Mouse (Mus musculus): ENCODE measurements around the gene Megf11. TPM values are rescaled to one million over a fixed set of nuclear protein-coding genes. Genes with fewer than 3 reads are reported as not detected.

Gene Megf11
- total RNA-seq, 1 experiment from 2014 or later: 0.29 TPM

- no peak for ATAC-seq (replicated peaks; ENCODE audit: insufficient number of reproducible peaks, low FRiP score, low TSS enrichment, poor library complexity, severe bottlenecking)
These were observed 156.8 kb downstream of the Megf11 start for GRCm38 (mm10) chr9:64542246-64542645.

- no peak for ATAC-seq (replicated peaks; ENCODE audit: insufficient number of reproducible peaks, low FRiP score, low TSS enrichment, poor library complexity, severe bottlenecking)
These were observed 157.7 kb downstream of the Megf11 start for GRCm38 (mm10) chr9:64543125-64543524.

DNA sequence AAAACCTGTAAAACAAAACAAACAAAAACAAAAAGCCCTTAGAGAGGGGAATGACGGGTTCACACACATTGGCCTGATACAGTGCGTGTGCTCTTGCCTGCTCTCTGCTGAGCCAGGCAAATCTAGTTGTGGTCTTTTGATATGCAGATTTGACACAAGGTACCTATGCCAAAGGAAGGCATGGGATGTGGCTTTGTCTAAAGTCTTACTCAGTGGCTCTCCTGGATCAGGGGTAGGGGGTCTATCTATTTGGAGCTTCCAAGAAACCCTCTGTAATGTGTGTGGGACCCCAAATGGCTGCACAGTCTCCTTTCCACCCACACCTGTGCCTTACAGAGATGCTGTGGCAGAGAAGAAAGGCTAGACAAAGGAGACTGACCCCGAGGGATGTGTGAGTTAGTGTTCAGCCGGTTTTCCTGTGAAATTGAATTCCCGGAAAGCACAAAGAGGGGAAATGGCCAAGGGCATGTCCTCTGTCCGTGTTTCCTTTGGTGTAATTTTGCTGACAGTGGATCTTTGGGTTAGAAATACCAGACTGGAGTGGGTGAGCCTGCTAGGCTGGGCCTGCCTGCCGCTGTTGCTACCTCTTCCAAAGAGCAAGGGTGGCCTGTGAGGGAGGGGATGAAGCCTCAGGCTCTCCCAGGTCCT lies 161.0 kb downstream of the Megf11 start:
- ATAC-seq (replicated peaks; ENCODE audit: insufficient number of reproducible peaks, low FRiP score, low TSS enrichment, poor library complexity, severe bottlenecking): no peak

GRCm38 (mm10) chr9:64548332-64548731 lies 162.9 kb downstream of the Megf11 start:
- ATAC-seq (replicated peaks; ENCODE audit: insufficient number of reproducible peaks, low FRiP score, low TSS enrichment, poor library complexity, severe bottlenecking): no peak

DNA sequence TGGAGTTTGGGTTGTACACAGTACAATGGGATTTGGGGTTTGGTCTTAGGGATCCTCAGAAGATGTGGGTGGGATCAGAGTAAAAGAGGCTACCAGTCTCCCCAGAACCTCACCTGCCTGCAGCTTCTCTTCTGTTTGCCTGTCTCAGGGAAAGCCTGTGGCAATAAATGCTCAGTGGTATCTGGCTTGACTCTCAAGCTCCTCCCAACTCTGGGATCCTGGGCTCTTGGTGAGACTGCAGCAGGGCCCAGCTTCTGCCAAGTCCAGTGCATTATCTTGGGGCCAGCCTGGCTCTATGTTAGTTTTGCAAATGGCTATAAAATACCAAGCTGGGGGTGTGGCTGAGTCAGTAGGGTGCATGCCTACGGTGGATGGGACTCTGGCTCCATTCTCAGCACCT lies 165.9 kb downstream of the Megf11 start:
- ATAC-seq (replicated peaks; ENCODE audit: insufficient number of reproducible peaks, low FRiP score, low TSS enrichment, poor library complexity, severe bottlenecking): no peak

DNA sequence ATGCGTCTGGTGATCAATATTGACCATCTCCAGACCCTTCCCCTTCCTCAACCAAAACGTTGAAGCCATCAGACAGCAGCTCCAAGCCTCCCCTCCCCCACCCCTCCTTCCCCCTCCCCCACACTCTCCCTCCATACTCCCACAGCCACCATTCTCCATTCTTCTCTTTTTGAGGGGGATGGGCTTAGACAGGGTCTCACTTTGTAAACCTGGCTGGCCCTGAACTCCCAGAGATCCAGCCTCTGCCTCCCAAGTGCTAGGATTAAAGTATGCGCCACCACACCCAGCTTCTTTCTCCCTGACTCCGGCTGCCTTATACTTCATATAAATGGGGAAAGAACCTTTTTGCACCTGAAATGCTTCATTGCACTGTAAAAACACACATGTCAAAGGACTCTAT lies 166.6 kb downstream of the Megf11 start:
- no peak for ATAC-seq (replicated peaks; ENCODE audit: insufficient number of reproducible peaks, low FRiP score, low TSS enrichment, poor library complexity, severe bottlenecking)

DNA sequence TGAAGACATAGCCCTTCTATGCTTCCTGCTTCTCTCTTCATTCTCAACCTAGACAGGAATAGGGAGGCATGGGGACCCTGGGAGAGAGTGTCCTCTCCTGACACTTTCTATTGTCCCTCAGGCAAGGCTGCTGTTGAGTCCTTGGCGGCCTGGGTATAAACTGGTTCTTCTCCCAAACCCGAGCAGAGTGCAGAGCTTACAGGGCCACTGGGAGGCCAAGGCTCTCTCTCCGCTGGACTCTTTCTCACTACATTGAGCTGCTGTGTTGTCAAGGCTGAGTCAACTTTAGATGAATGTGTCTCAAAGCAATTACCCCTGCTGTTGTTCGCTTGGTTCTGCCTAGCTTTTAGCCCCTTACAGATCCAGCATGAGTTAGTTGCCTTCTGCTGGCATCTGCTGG lies 168.0 kb downstream of the Megf11 start:
- ATAC-seq (replicated peaks; ENCODE audit: insufficient number of reproducible peaks, low FRiP score, low TSS enrichment, poor library complexity, severe bottlenecking): no peak

DNA sequence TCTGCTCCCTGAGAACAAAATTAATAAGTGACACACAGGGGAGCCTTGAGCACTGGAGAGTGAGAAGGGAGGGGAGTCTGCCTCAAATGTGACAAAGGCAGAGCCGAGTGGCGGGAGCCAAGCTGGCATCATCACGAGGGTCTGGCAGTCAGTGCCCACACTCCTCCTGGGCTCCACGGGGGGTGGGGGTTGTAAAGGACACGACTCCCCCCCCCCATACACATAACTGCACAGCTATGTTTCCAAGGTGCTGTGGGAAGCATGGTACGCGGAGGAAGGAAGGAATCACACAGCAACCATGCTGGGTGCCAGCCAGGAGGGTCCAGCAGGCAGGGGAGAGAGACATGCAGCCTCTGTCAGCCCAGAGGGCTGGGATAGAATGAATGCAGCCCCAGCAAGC lies 170.2 kb downstream of the Megf11 start:
- ATAC-seq (replicated peaks; ENCODE audit: insufficient number of reproducible peaks, low FRiP score, low TSS enrichment, poor library complexity, severe bottlenecking): no peak

DNA sequence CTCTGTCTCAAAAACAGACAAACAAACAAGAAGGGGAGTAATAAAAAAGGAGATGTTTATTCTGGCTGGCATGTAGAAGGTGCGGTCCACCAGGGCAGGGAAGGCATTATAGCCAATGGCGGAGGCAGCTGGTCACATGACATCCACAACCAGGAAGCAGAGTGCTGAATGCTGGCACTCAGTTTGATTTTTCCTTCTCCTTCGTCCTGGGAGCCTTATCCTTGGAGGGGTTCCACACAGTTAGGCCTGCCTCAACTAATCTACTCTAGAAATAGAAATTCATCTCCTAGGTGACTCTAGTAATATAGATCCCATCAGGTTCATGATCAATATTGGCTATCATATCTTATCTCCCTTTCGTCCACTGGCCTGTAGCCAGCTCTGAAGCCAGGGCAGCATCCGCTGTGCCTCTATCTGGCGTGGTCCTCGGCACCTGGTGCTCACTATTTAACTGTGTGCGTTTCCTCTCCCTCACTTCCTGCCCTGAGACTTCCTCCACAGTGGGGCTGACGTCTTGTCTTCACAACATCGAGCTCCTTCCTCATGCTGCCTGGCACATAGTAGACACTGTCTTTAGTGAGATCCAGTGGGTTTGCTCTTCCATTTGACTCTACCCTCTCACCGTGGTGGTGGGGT lies 171.8 kb downstream of the Megf11 start:
- no peak for ATAC-seq (replicated peaks; ENCODE audit: insufficient number of reproducible peaks, low FRiP score, low TSS enrichment, poor library complexity, severe bottlenecking)

- ATAC-seq (replicated peaks; ENCODE audit: insufficient number of reproducible peaks, low FRiP score, low TSS enrichment, poor library complexity, severe bottlenecking): no peak
These were observed 172.6 kb downstream of the Megf11 start for GRCm38 (mm10) chr9:64557846-64558530.

DNA sequence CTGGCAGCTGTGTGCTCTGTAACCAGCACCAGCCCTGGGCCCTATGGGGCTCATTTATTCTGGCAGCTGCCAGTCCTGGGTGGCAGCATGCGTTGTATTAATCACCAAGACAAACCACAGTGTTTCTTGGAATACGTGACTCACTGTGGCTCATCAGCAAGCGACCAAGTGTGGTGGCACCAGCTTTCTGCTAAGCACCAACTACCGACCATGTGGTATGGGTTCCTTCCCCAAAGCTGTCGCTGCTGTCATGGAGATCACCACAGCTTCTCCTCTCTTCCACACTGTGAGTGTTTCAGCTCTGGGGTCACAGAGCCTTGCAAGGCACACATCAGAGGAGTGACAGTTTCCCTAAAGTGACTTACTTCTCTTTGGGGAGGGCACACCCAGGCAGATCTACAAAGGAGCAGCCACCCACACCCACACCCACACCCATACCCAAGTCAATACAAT lies 178.9 kb downstream of the Megf11 start:
- peak; percentile 47; the same call in 1 of the 2 replicates for ATAC-seq (replicated peaks; ENCODE audit: insufficient number of reproducible peaks, low FRiP score, low TSS enrichment, poor library complexity, severe bottlenecking)

GRCm38 (mm10) chr9:64565915-64566314 lies 180.5 kb downstream of the Megf11 start:
- ATAC-seq (replicated peaks; ENCODE audit: insufficient number of reproducible peaks, low FRiP score, low TSS enrichment, poor library complexity, severe bottlenecking): no peak

GRCm38 (mm10) chr9:64566376-64566775 lies 180.9 kb downstream of the Megf11 start:
- no peak for ATAC-seq (replicated peaks; ENCODE audit: insufficient number of reproducible peaks, low FRiP score, low TSS enrichment, poor library complexity, severe bottlenecking)

GRCm38 (mm10) chr9:64567482-64567881 lies 182.1 kb downstream of the Megf11 start:
- no peak for ATAC-seq (replicated peaks; ENCODE audit: insufficient number of reproducible peaks, low FRiP score, low TSS enrichment, poor library complexity, severe bottlenecking)

DNA sequence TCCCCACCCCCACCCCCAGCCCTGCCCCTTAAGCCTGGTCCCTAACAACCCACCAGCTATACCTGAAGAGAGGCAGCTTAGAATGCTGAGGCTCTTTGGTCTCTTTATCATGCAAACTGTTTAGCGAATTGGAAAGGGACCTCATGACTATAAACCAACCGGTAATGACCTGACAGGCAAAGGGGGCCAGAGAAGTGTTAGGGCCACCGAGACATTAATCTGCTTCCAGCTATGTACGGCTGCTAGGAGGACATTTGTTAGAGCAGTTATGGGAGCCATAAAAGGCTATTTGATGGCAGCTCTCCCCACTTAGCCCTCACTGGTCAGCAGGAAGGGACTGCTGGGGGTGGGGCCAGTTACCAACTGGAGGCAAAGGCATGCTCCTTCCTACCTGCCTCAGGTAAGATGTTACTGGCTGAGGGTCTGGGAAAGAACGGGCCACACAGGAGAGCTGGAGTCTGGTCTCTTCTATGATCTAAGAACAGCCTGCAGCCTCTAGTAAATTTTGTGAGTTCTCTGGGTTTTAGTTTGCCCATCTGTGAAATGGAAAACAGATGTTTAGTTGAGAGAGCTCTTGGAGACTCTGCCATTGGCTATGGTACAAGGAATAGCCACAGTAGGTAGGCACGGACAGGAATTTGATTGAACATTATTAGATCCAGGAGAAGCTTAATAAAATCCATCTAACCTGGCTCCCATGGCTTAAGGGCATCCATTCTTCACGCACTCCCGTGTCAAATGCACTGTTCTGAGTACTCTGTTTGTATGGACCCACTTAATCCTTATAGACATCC lies 183.2 kb downstream of the Megf11 start:
- no peak for ATAC-seq (replicated peaks; ENCODE audit: insufficient number of reproducible peaks, low FRiP score, low TSS enrichment, poor library complexity, severe bottlenecking)

- ATAC-seq (replicated peaks; ENCODE audit: insufficient number of reproducible peaks, low FRiP score, low TSS enrichment, poor library complexity, severe bottlenecking): no peak
These were observed 185.0 kb downstream of the Megf11 start for GRCm38 (mm10) chr9:64570448-64570847.

GRCm38 (mm10) chr9:64571091-64571490 lies 185.7 kb downstream of the Megf11 start:
- no peak for ATAC-seq (replicated peaks; ENCODE audit: insufficient number of reproducible peaks, low FRiP score, low TSS enrichment, poor library complexity, severe bottlenecking)

DNA sequence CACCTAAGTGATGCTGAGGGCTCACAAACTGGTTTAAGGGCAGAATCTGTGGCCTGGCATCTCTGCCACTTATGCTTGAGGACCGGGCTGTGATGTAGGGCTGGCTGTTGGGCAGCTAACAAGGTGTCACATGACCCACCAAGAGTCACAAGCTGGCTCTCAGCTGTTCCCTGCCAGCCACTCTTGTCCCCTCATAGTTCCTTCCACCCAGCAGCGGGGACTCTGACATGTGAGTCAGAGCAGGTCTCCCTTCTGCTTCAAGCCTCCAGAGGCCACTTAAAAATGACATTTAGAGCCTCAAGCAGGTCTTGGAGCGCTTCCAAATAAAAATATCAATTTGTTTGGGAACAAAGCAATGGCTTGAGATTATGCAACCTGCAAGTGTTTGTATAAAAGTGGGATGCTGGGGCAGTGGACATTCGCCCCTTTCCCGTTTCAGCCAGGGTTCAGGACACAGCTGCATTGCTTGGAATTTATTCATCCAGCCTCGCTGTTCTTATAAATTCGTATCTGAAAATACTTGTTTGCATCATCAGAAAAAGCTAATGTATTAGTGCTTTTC lies 187.3 kb downstream of the Megf11 start:
- ATAC-seq (replicated peaks; ENCODE audit: insufficient number of reproducible peaks, low FRiP score, low TSS enrichment, poor library complexity, severe bottlenecking): no peak

DNA sequence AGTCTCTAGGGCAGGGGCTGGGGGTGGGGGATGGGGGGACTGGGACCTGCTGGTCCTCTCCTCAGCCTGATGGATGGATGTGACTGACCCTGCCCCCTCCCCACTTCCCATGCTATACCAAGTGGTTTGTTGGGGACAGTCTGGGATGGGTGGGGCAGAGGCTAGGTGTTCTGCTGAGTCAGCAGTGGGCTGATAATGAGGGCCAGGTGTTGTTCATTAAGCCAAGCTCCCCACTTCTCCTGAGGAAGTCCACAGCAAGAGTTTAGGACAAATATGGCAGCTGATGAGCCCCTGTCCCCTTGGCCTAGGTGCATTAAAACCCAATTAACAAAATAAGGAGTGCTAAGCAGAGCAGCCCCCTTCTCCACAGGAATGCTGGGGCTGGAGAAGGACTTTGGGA lies 190.2 kb downstream of the Megf11 start:
- no peak for ATAC-seq (replicated peaks; ENCODE audit: insufficient number of reproducible peaks, low FRiP score, low TSS enrichment, poor library complexity, severe bottlenecking)

Data from monocyte, adult 5-6 weeks (primary cell).